Mouse (Mus musculus) forebrain, embryonic 12.5 days (tissue): Measurements from ENCODE around the gene Mlip. TPM values are rescaled to one million over a fixed set of nuclear protein-coding genes. Genes with fewer than 3 reads are reported as not detected.
"Not testable (repeated sequence)": the region's sequence is repeated elsewhere in the genome, so short reads cannot be mapped to it uniquely, and the experiment has no call there.

Source experiments
- ATAC-seq: fragments of 200-750 bp; cut with Nextera tagmentation; 2 replicates; pipeline ENCODE4 v1.8.0; 2017; ENCODE audit warnings: moderate TSS enrichment; ENCODE audit not compliant: low FRiP score
- H3K27ac ChIP-seq: fragments of 300-500 bp; sonication (generic); 2 replicates; pipeline ENCODE4 v1.5.1; 2016; ENCODE audit warnings: mild to moderate bottlenecking
- H3K27me3 ChIP-seq: fragments of 300-500 bp; sonication (generic); 2 replicates; pipeline ENCODE4 v1.6.1; 2016; ENCODE audit warnings: mild to moderate bottlenecking
- H3K36me3 ChIP-seq: fragments of 300-500 bp; sonication (generic); replicated peaks from 2 replicates; pipeline ENCODE4 v1.6.1; 2016; ENCODE audit warnings: mild to moderate bottlenecking
- H3K4me1 ChIP-seq: fragments of 300-500 bp; sonication (generic); 2 replicates; pipeline ENCODE4 v1.6.1; 2016
- H3K4me2 ChIP-seq: fragments of 300-500 bp; sonication (generic); 2 replicates; pipeline ENCODE4 v1.6.1; 2016; ENCODE audit warnings: mild to moderate bottlenecking, moderate library complexity
- H3K4me3 ChIP-seq: fragments of 300-500 bp; sonication (generic); replicated peaks from 2 replicates; pipeline ENCODE4 v1.5.1; 2016; ENCODE audit warnings: mild to moderate bottlenecking
- H3K9ac ChIP-seq: fragments of 300-500 bp; sonication (generic); 2 replicates; pipeline ENCODE4 v1.6.1; 2016; ENCODE audit warnings: mild to moderate bottlenecking
- H3K9me3 ChIP-seq: fragments of 300-500 bp; sonication (generic); 2 replicates; pipeline ENCODE4 v1.6.1; 2016
- WGBS: fragments of 180-500 bp; shearing (Covaris S2); methylation state at CpG from one replicate; pipeline ENCODE4 v1.1.7; 2016; 5-methylcytosine and 5-hydroxymethylcytosine counted together
- polyA plus RNA-seq: library from polyadenylated mRNA; unstranded; fragments of >200 nt; fragmentation: Nextera tagmentation; extraction: Ambion mirVana; gene quantifications from 2 replicates; pipeline ENCODE4 v1.2.1, GENCODE M21; 2016

Mlip gene
- polyA plus RNA-seq, 1 experiment from 2014 or later, result 0.36 TPM

DNA sequence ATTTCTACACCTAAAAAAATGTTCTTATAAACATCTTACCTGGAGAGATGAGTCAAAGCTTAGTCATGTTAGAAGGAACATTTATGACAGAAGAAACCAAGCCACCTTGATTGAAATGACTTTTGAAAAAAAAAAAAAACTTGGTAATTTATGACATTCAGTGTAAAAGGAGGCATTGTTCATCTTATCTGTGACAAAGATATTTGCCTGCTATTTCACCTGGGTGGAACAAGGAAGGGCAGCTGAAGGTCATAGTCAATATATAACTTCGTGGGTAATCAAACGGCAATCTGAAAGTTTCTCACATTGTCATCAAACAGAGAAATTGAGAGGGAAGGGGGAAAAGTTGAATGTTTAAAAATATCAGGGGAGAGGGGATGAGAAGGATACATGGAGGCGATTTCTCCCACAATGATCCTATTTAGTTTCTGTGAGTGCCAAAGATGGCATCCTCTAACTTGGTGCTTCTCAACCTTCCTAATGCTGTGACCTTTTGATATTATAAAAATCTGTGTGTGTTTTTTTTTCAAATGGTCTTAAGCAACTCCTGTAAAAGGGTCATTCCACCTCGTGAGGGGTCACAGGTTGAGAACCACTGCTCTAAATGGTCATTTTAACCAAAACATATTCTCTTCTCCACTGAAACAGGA lies 192.4 kb downstream of the Mlip start:
- 85% methylated on average over 4 of the region's 4 CpGs for WGBS

DNA sequence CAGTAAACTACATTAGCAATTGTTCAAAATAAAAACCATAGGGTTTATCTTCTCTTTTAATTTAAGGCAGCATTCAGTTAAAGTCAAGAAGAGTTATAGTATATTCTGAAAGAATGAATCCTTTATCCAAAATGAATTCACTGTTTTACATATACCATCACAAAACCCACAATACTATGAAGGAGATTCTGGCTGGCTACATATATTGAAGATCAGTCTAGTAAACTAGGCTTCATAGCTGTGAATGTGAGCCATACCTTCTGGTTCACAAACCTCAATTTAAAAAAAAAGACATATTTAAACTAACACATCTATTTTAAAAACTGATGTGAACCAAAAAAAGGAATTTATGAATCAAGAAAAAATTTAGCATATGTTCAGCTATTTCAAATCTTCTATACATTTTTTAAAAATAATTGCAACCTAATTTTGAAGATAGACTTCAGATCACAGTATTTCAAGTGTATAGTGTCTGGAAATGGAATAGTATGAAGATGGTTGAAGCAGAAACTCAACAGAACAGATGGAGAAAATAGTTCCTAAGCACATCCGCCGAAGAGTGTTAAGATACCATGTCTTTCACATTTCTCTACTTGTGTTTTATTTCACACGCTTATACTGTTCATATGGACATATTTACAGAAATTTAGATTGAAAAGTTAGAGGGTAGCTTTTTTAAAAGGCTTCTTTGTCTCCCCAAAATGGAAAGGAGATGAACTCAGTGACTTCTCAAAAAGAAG lies 204.1 kb downstream of the Mlip start:
- Histone ChIP-seq H3K9me3 (no peaks in the 10 kb centered on the region), H3K4me2 (no peak overlapping the region), H3K27ac (no peak overlapping the region), H3K36me3 (no peaks in the 10 kb centered on the region), H3K27me3 (no peaks in the 10 kb centered on the region), H3K4me1 (no peaks in the 10 kb centered on the region), H3K4me3 (no peak overlapping the region), H3K9ac (no peak overlapping the region)
- no peak for ATAC-seq
- WGBS, result 92% methylated on average over 3 of the region's 3 CpGs

More for the DNA sequence above, 192.4 kb downstream of the Mlip start:
- Histone ChIP-seq H3K4me2 (no peak overlapping the region), H3K9me3 (no peaks in the 10 kb centered on the region), H3K27me3 (no peaks in the 10 kb centered on the region), H3K4me1 (no peaks in the 10 kb centered on the region), H3K4me3 (no peak overlapping the region), H3K36me3 (no peaks in the 10 kb centered on the region), H3K27ac (no peak overlapping the region), H3K9ac (no peak overlapping the region)
- ATAC-seq, result no peak

DNA sequence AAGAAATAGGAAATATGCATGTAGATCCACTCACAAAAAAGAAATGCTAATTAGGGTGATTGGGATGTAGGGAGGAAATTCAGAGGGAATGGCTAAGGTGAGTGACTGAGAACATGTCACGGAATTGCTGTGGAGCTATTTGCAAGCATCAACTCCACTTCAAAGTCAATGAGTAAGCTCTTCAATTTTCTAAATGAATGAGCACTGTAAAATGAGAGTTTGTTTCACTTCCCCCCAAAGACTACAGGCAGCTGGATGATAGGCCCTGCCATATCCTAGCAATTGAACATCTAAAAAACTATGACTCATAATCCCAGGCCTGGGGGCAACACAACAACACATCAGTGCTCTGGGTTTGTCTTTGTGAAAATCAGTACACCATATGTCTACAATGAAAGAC lies 233.0 kb downstream of the Mlip start:
- H3K4me3 ChIP-seq, result no peak overlapping the region
- no peak overlapping the region for H3K4me2 ChIP-seq
- H3K9ac ChIP-seq, result no peak overlapping the region
- no peaks in the 10 kb centered on the region for H3K4me1 ChIP-seq
- no peak overlapping the region for H3K27ac ChIP-seq
- no peaks in the 10 kb centered on the region for H3K27me3 ChIP-seq
- no peak for ATAC-seq
- no peaks in the 10 kb centered on the region for H3K9me3 ChIP-seq
- WGBS, result 89% methylated on average over 1 of the region's 1 CpGs
- no peaks in the 10 kb centered on the region for H3K36me3 ChIP-seq

DNA sequence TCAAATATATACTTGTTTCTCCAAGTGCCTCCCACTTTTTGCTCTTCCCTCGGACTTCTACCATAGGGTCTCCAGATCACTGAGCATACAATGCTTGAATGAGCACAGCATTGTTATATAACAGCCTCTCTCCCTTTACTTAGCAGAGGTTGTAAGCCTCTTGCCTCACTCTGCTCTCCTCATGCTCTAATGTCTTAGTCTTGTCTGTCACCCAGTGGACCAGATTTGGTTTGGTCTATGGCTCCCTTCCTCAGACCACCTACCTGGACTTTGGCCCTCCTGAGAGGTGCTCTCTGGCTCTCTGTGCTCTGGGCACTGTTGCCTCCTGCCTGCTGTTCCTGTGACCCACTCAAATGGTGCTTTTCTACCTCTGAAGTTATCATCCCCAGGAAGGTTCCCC lies 255.9 kb downstream of the Mlip start:
- no peaks in the 10 kb centered on the region for H3K27me3 ChIP-seq
- no peaks in the 10 kb centered on the region for H3K4me1 ChIP-seq
- H3K36me3 ChIP-seq, result no peaks in the 10 kb centered on the region
- no peak overlapping the region for H3K4me3 ChIP-seq
- no peak overlapping the region for H3K9ac ChIP-seq
- H3K4me2 ChIP-seq, result no peak overlapping the region
- ATAC-seq, result no peak
- 78% methylated on average over 1 of the region's 1 CpGs for WGBS
- H3K9me3 ChIP-seq, result no peaks in the 10 kb centered on the region
- H3K27ac ChIP-seq, result no peak overlapping the region

DNA sequence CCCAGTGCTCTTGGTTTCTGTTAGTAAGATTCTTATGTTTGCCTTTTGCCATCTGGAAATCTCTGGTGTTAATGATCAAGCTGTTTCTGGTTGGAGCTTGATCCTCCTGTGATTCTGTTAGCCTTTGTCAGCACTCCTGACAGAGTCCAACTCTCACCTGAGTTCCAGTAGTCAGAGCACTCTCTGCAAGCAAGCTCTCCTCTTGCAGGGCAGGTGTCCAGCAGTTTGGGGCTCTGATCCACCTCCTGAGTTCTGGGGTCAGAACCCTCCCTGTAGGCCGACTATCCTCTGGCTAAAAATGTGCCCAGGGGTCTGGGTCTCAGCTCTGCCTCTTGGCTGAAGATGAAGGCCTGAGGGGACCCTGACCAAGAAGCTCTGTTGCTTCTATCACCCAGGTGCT lies 269.5 kb downstream of the Mlip start:
- H3K36me3 ChIP-seq, H3K27me3 ChIP-seq, H3K4me1 ChIP-seq, H3K4me2 ChIP-seq, ATAC-seq, H3K4me3 ChIP-seq, H3K9me3 ChIP-seq, H3K27ac ChIP-seq, H3K9ac ChIP-seq: not testable (repeated sequence)
- 96% methylated on average over 1 of the region's 1 CpGs for WGBS

DNA sequence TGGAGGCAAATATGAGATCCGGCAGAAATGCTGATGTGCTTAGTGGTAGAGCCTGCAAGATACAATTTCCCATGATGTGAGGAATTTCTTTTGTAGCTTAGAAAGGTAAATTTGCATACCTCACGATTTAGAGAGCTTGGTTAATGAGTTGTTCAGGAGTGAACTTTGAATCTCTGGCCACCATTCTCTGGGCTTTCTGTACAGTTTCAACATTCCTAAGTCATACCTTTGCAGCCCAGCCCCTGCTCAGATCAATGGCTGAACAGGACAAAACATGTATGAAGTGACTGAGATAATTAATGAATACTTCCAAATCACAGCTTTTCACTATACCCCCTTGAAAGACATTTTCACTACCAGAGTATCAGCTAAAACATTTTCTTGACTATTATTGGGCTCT lies 281.1 kb downstream of the Mlip start:
- Histone ChIP-seq H3K4me2 (no peak overlapping the region), H3K27me3 (no peaks in the 10 kb centered on the region), H3K9ac (no peak overlapping the region), H3K27ac (no peak overlapping the region), H3K4me3 (no peak overlapping the region), H3K36me3 (no peaks in the 10 kb centered on the region), H3K9me3 (no peaks in the 10 kb centered on the region), H3K4me1 (no peaks in the 10 kb centered on the region)
- 90% methylated on average over 2 of the region's 2 CpGs for WGBS
- no peak for ATAC-seq

DNA sequence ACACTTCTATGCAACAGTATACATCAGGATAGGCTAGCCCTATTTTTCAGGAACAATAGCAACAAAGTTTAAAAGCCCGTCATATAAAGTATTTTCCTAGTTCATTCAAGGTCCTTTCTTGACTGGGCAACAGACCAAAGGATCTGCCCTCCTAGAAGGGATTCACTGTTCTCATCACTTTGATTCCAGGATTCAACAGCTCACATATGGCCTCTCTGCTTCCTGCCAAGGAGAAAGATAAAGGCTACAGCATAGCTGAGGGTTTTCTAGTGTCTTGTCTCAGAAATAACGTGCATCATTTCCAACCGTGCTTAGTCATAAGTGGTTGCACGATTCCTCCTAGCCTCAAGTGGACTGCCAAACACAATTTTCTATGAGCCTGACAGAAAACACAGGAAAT lies 296.2 kb downstream of the Mlip start:
- ATAC-seq, result no peak
- Histone ChIP-seq H3K27ac (no peak overlapping the region), H3K9ac (no peak overlapping the region), H3K4me1 (no peaks in the 10 kb centered on the region), H3K9me3 (no peaks in the 10 kb centered on the region), H3K36me3 (no peaks in the 10 kb centered on the region), H3K4me3 (no peak overlapping the region), H3K27me3 (no peaks in the 10 kb centered on the region), H3K4me2 (no peak overlapping the region)
- WGBS, result 84% methylated on average over 4 of the region's 4 CpGs

DNA sequence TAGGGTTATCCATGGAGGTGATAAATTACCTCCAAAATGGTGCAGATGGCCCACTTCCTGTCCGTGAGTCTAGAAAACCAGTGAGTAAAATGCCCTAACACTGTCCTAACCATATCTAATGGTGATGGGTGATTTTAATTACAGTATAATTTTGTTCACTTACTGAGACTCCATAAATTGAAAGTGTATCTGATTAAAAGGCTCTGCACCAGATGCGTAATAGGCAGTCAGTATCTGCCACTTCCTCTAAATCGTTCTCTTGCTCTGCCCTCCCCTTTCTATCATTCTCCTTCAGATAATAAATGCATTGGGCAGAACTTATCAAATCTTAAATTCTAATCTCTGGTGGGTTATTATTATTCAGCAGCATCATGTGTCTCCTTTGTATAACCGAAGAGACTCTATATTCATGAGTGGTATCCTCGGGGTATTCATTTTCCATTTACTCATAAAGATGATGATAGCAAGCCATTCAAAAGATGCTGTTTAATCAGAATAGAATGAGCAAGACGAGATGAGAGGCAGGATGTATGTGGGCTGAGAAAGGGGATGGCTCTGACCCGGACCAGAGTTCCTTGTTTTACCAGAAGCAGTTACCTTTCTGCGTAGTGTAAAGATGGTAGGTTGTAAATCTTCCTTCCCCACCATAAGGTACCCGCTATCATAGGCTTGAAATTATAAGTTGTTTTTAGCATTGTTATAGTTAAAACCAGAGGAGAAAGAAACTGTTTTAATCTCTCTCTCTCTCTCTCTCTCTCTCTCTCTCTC lies 298.2 kb downstream of the Mlip start:
- no peaks in the 10 kb centered on the region for H3K27me3 ChIP-seq
- no peaks in the 10 kb centered on the region for H3K9me3 ChIP-seq
- H3K9ac ChIP-seq, result no peak overlapping the region
- no peaks in the 10 kb centered on the region for H3K4me1 ChIP-seq
- H3K27ac ChIP-seq, result no peak overlapping the region
- no peak overlapping the region for H3K4me3 ChIP-seq
- WGBS, result 78% methylated on average over 9 of the region's 9 CpGs
- no peaks in the 10 kb centered on the region for H3K36me3 ChIP-seq
- H3K4me2 ChIP-seq, result no peak overlapping the region
- ATAC-seq, result no peak

Other genes with a start within 250 kb of the Mlip start
- 18.1 and 21.4 TPM in 2 replicates for gene Lrrc1, start 191.9 kb upstream of the Mlip start, polyA plus RNA-seq